Mouse (Mus musculus) C2C12 (cell line): ENCODE data around the gene 1700019D03Rik. TPM values are rescaled to one million over a fixed set of nuclear protein-coding genes. Genes with fewer than 3 reads are reported as not detected.

Source experiments
- H3K27me3 ChIP-seq: one replicate; pipeline ENCODE4 v1.6.1; 2011; ENCODE audit not compliant: control insufficient read depth, insufficient read depth, insufficient read length
- H3K36me3 ChIP-seq: one replicate; pipeline ENCODE4 v1.6.1; 2011; ENCODE audit not compliant: control insufficient read depth, insufficient read depth
- H3K4me3 ChIP-seq: one replicate; pipeline ENCODE4 v1.5.1; 2011; ENCODE audit warnings: mild to moderate bottlenecking, control low read depth; ENCODE audit not compliant: poor library complexity, insufficient read depth, severe bottlenecking
- H3K79me2 ChIP-seq: one replicate; pipeline ENCODE4 v1.6.1; 2011; ENCODE audit not compliant: control insufficient read depth, insufficient read depth
- H3K79me3 ChIP-seq: one replicate; pipeline ENCODE4 v1.6.1; 2011; ENCODE audit warnings: low read depth, control low read depth
- H3ac ChIP-seq: one replicate; pipeline ENCODE3; 2011; ENCODE audit warnings: low read depth; ENCODE audit not compliant: control insufficient read depth, insufficient read length
- CEBPB ChIP-seq: IDR thresholded peaks from one replicate; pipeline ENCODE4 v1.6.1; 2011; ENCODE audit warnings: low read depth, mild to moderate bottlenecking, control low read depth, moderate library complexity
- CTCF ChIP-seq: IDR thresholded peaks from one replicate; pipeline ENCODE4 v1.5.1; 2011; ENCODE audit not compliant: control insufficient read depth, insufficient read depth, insufficient read length
- FOSL1 ChIP-seq: IDR thresholded peaks from one replicate; pipeline ENCODE4 v1.8.0; 2011; ENCODE audit warnings: mild to moderate bottlenecking, low read length; ENCODE audit not compliant: poor library complexity, insufficient read depth, severe bottlenecking
- MAX ChIP-seq: IDR thresholded peaks from one replicate; pipeline ENCODE4 v1.6.1; 2011; ENCODE audit warnings: mild to moderate bottlenecking, control low read depth
- MYOD1 ChIP-seq: IDR thresholded peaks from one replicate; pipeline ENCODE4 v1.6.1; 2011; ENCODE audit warnings: low read depth; ENCODE audit not compliant: control insufficient read depth, insufficient read length
- MYOG ChIP-seq: IDR thresholded peaks from one replicate; pipeline ENCODE4 v1.6.1; 2011; ENCODE audit not compliant: control insufficient read depth, insufficient read length; ENCODE audit errors: extremely low read depth
- USF1 ChIP-seq: IDR thresholded peaks from one replicate; pipeline ENCODE4 v1.6.1; 2011; ENCODE audit warnings: low read depth, mild to moderate bottlenecking, control low read depth, moderate library complexity
- polyA plus RNA-seq: library from polyadenylated mRNA; unstranded; fragments of >200 nt; fragmentation: generic; extraction: Trizol; gene quantifications from one replicate; pipeline ENCODE4 v1.2.1, GENCODE M21; 2012; ENCODE audit warnings: missing spikeins

1700019D03Rik gene
- polyA plus RNA-seq, 1 experiment = not detected

- no peaks in the 10 kb centered on the region for H3K36me3 ChIP-seq
- TF ChIP-seq MYOG = no peak
- TF ChIP-seq USF1 = no peak
- TF ChIP-seq MYOD1 = no peak
- TF ChIP-seq CEBPB = no peak
- no peak for TF ChIP-seq CTCF
- TF ChIP-seq MAX = no peak
- no peak for TF ChIP-seq FOSL1
- H3K79me2 ChIP-seq = no peaks in the 10 kb centered on the region
- no peak overlapping the region for H3K4me3 ChIP-seq
- H3K79me3 ChIP-seq = no peaks in the 10 kb centered on the region
- H3ac ChIP-seq = no peak overlapping the region
- H3K27me3 ChIP-seq = no peaks in the 10 kb centered on the region
Observed at GRCm38 (mm10) chr1:52963097-52963496, 56.9 kb downstream of the 1700019D03Rik start.

- TF ChIP-seq CEBPB = no peak
- TF ChIP-seq MAX = no peak
- TF ChIP-seq CTCF = no peak
- TF ChIP-seq MYOG = no peak
- no peak for TF ChIP-seq MYOD1
- no peak for TF ChIP-seq FOSL1
- no peak for TF ChIP-seq USF1
Observed at GRCm38 (mm10) chr1:52960191-52960590, 59.8 kb downstream of the 1700019D03Rik start.

GRCm38 (mm10) chr1:52956746-52957145 is 63.2 kb downstream of the 1700019D03Rik start:
- Histone ChIP-seq H3K36me3 (no peaks in the 10 kb centered on the region), H3K79me3 (no peaks in the 10 kb centered on the region), H3K27me3 (peaks cover 12% of the 10 kb centered on the region), H3K79me2 (no peaks in the 10 kb centered on the region), H3K4me3 (no peak overlapping the region), H3ac (no peak overlapping the region)
- TF ChIP-seq CEBPB (no peak), USF1 (no peak), CTCF (no peak), MAX (no peak), FOSL1 (no peak), MYOG (no peak), MYOD1 (no peak)

More at GRCm38 (mm10) chr1:52960191-52960590, 59.8 kb downstream of the 1700019D03Rik start:
- Histone ChIP-seq H3K4me3 (no peak overlapping the region), H3ac (no peak overlapping the region), H3K79me3 (no peaks in the 10 kb centered on the region), H3K27me3 (no peaks in the 10 kb centered on the region), H3K36me3 (no peaks in the 10 kb centered on the region), H3K79me2 (no peaks in the 10 kb centered on the region)

GRCm38 (mm10) chr1:52955102-52955501 is 64.9 kb downstream of the 1700019D03Rik start:
- H3K4me3 ChIP-seq = no peak overlapping the region
- TF ChIP-seq FOSL1 = no peak
- no peak for TF ChIP-seq MYOG
- TF ChIP-seq CTCF = no peak
- TF ChIP-seq MAX = no peak
- TF ChIP-seq USF1 = no peak
- TF ChIP-seq MYOD1 = no peak
- TF ChIP-seq CEBPB = no peak
- no peak overlapping the region for H3ac ChIP-seq
- no peaks in the 10 kb centered on the region for H3K36me3 ChIP-seq
- H3K79me2 ChIP-seq = no peaks in the 10 kb centered on the region
- H3K79me3 ChIP-seq = no peaks in the 10 kb centered on the region
- peaks cover 12% of the 10 kb centered on the region for H3K27me3 ChIP-seq

- no peak for TF ChIP-seq MAX
- TF ChIP-seq CEBPB = no peak
- H3K79me2 ChIP-seq = no peaks in the 10 kb centered on the region
- peaks cover 12% of the 10 kb centered on the region for H3K27me3 ChIP-seq
- no peak overlapping the region for H3K4me3 ChIP-seq
- H3ac ChIP-seq = no peak overlapping the region
- no peaks in the 10 kb centered on the region for H3K79me3 ChIP-seq
- no peaks in the 10 kb centered on the region for H3K36me3 ChIP-seq
Observed at GRCm38 (mm10) chr1:52954456-52954855, 65.5 kb downstream of the 1700019D03Rik start.

- Histone ChIP-seq H3K79me2 (no peaks in the 10 kb centered on the region), H3K27me3 (peaks cover 12% of the 10 kb centered on the region), H3K79me3 (no peaks in the 10 kb centered on the region), H3ac (no peak overlapping the region), H3K36me3 (no peaks in the 10 kb centered on the region), H3K4me3 (no peak overlapping the region)
- no peak for TF ChIP-seq CEBPB
- TF ChIP-seq FOSL1 = no peak
- TF ChIP-seq MYOG = no peak
- TF ChIP-seq CTCF = no peak
- no peak for TF ChIP-seq USF1
- TF ChIP-seq MYOD1 = no peak
- no peak for TF ChIP-seq MAX
Observed at GRCm38 (mm10) chr1:52953548-52953947, 66.4 kb downstream of the 1700019D03Rik start.
